Mouse (Mus musculus) neutrophil, adult 59 days (primary cell): ENCODE results near the gene Olfr1168. TPM values are rescaled to one million over a fixed set of nuclear protein-coding genes. Genes with fewer than 3 reads are reported as not detected.

Experiments
- total RNA-seq, 2 experiments: library from RNA; stranded (reverse); gene quantifications; 1 replicate in 1 of 2; 2 replicates in 1 of 2; pipeline ENCODE4 v1.2.4; 2023

Olfr1168 gene
- not detected for total RNA-seq

DNA sequence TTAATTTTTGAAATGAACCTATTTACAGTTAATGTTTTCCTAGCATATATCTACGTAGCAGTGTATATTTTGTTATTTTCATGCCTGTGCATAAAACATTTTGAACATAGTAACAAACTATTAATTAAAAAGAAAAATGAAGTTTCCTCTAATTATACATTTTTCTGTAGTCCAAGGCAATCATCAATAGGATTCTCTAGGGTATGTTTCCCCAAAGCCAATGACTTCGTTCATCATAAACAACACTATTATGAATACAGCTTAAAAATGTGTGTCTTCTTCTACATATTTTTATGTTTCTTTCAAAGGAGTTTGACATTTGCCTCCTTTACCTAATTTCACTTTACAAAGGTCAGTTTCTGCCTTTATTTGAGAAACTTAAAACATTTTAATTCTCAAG lies at the start of gene Olfr1168:
Gene Olfr1168 (plus strand): TSS at position 301 of the 400 bp plus-strand sequence.

DNA sequence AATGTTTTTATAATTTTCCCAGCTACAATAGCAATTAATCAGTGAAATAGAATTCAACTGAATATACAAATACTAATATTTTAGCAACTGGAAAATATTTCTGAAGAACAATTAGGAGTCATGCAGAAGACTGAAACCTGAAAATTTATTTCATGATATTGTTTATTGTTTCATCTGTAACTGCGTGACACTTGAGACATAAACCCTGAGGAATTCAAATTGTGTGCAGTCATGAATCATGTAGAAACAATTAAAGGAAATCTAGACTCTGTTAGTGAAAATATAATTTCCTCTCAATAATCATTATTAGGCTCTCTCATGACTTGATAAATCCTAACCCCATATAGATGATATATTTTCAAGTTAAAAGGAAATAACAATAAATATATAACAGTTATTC lies 26.6 kb upstream of the Olfr1168 start, which contains the start of gene Olfr1167:
Gene Olfr1167 (minus strand): TSS at position 101 of the 400 bp plus-strand sequence.

DNA sequence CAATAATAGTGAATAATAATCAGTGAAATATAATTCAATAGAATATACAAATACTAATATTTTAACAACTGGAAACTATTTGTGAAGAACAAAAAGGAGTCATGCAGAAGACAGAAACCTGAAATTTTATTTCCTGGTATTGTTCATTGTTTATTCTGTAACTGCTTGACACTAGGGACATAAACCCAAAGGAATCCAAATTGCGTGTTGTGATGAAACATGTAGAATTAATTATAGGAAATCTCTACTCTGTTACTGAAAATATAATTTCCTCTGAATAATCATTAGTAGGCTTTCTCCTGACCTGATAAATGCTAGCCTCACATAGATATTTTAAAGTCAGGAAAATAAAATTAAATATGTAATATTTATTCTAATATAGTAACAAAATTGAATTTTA lies 46.6 kb downstream of the Olfr1168 start, which contains the start of gene Olfr1170:
Gene Olfr1170 (minus strand): TSS at position 101 of the 400 bp plus-strand sequence.

Other genes starting within 250 kb of the Olfr1168 start
- gene Olfr1155, start 236.7 kb upstream of the Olfr1168 start, total RNA-seq: not detected
- not detected for gene Olfr1156, start 228.8 kb upstream of the Olfr1168 start, total RNA-seq
- gene Olfr1157, start 213.6 kb upstream of the Olfr1168 start, total RNA-seq: not detected
- not detected for gene Olfr74, start 207.2 kb upstream of the Olfr1168 start, total RNA-seq
- gene Olfr1158, start 191.8 kb upstream of the Olfr1168 start, total RNA-seq: not detected
- gene Olfr1160, start 173.6 kb upstream of the Olfr1168 start, total RNA-seq: not detected
- not detected for gene Olfr1161, start 159.1 kb upstream of the Olfr1168 start, total RNA-seq
- gene Olfr73, start 144.2 kb upstream of the Olfr1168 start, total RNA-seq: not detected
- gene Olfr1162, start 130.8 kb upstream of the Olfr1168 start, total RNA-seq: not detected
- gene Olfr1163, start 110.0 kb upstream of the Olfr1168 start, total RNA-seq: not detected
- gene Olfr1164, start 87.9 kb upstream of the Olfr1168 start, total RNA-seq: not detected
- gene Olfr1166, start 53.6 kb upstream of the Olfr1168 start, total RNA-seq: not detected
- not detected for gene Olfr1167, start 26.7 kb upstream of the Olfr1168 start, total RNA-seq
- gene Olfr1170, start 46.5 kb downstream of the Olfr1168 start, total RNA-seq: not detected
- gene Olfr1173, start 98.0 kb downstream of the Olfr1168 start, total RNA-seq: not detected
- gene Olfr1174-ps, start 133.3 kb downstream of the Olfr1168 start, total RNA-seq: not detected
- not detected for gene Olfr1175-ps, start 145.3 kb downstream of the Olfr1168 start, total RNA-seq
- not detected for gene Olfr1176, start 154.8 kb downstream of the Olfr1168 start, total RNA-seq
- gene Olfr1177-ps, start 164.6 kb downstream of the Olfr1168 start, total RNA-seq: not detected
- not detected for gene Olfr1178, start 205.2 kb downstream of the Olfr1168 start, total RNA-seq
- not detected for gene Olfr1179, start 224.6 kb downstream of the Olfr1168 start, total RNA-seq
- gene Olfr1180, start 237.3 kb downstream of the Olfr1168 start, total RNA-seq: not detected
- gene Olfr1181, start 244.3 kb downstream of the Olfr1168 start, total RNA-seq: not detected